Mouse (Mus musculus): ENCODE measurements around the gene Ints7. TPM values are rescaled to one million over a fixed set of nuclear protein-coding genes. Genes with fewer than 3 reads are reported as not detected.

Ints7 gene
- polyA plus RNA-seq, 1 experiment: 6.1 TPM

- TF ChIP-seq GATA1 (IDR thresholded peaks at IDR 0.05; ENCODE audit: low read length): no peak
Measured at GRCm38 (mm10) chr1:191612877-191613276, 37.4 kb downstream of the Ints7 start.

- TF ChIP-seq GATA1 (IDR thresholded peaks at IDR 0.05; ENCODE audit: low read length): no peak
Measured at GRCm38 (mm10) chr1:191616245-191616644, 40.8 kb downstream of the Ints7 start.

GRCm38 (mm10) chr1:191617589-191617988 is 42.2 kb downstream of the Ints7 start:
- TF ChIP-seq GATA1 (IDR thresholded peaks at IDR 0.05; ENCODE audit: low read length): no peak

DNA sequence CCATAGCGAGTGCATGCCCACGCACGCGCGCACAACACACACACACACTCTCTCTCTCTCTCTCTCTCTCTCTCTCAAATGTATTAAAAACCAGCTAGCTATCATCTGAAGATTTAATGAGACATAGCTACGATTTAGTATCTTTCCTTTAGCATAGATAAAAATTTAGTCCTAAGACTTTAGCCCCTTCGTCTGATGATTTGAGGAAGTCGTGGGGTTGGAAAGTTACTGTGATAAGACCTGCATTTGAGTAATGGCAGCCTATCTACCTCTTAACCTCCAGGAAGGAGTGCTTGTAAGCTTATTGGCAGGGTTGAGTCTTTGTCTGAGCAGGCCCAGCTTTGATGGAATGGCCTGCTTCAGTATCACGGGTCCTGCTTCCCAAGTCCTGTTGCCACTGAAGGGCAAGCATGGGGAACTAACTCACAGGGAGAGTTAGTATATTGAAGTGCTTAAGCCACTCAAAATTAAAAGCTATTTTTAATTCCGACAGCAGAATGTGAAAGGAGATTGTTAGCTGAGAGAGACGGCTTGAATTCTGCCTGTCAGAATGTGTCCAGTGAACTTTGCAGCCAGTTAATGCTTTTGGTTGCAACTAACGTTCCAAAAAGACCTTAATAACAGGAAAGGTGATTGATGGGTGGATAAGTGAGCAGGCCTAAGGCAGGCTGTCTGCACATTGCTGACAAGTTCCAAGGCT is 42.8 kb downstream of the Ints7 start:
- no peak for TF ChIP-seq GATA1 (IDR thresholded peaks at IDR 0.05; ENCODE audit: low read length)

- no peak for TF ChIP-seq GATA1 (IDR thresholded peaks at IDR 0.05; ENCODE audit: low read length)
Measured at GRCm38 (mm10) chr1:191621096-191621495, 45.7 kb downstream of the Ints7 start.

GRCm38 (mm10) chr1:191622801-191623200 is 47.4 kb downstream of the Ints7 start:
- TF ChIP-seq GATA1 (IDR thresholded peaks at IDR 0.05; ENCODE audit: low read length): no peak

GRCm38 (mm10) chr1:191624492-191624891 is 49.1 kb downstream of the Ints7 start:
- TF ChIP-seq GATA1 (IDR thresholded peaks at IDR 0.05; ENCODE audit: low read length): no peak

- no peak for TF ChIP-seq GATA1 (IDR thresholded peaks at IDR 0.05; ENCODE audit: low read length)
Measured at GRCm38 (mm10) chr1:191625026-191625425, 49.6 kb downstream of the Ints7 start.

DNA sequence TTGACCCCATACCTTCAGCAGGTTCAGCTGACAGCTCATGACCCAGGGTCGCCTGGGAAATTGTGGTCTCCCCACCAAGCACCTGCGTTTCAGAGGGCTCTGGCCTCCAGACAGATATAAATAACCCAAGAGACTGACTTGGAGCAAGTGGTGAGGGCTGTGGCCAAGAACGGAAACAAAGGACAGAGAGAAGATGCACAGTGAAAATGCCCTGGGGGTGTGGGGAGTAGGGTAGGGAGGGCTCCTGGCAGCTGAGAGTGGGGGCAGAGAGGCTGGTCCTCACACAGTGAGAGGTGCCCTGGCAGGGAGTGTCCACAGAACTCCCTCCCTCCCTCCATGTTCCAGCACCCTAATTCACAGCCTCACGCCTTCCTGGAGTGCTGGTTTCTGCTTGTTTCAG is 50.2 kb downstream of the Ints7 start:
- no peak for TF ChIP-seq GATA1 (IDR thresholded peaks at IDR 0.05; ENCODE audit: low read length)

GRCm38 (mm10) chr1:191628457-191629169 is 53.2 kb downstream of the Ints7 start:
- no peak for TF ChIP-seq GATA1 (IDR thresholded peaks at IDR 0.05; ENCODE audit: low read length)

DNA sequence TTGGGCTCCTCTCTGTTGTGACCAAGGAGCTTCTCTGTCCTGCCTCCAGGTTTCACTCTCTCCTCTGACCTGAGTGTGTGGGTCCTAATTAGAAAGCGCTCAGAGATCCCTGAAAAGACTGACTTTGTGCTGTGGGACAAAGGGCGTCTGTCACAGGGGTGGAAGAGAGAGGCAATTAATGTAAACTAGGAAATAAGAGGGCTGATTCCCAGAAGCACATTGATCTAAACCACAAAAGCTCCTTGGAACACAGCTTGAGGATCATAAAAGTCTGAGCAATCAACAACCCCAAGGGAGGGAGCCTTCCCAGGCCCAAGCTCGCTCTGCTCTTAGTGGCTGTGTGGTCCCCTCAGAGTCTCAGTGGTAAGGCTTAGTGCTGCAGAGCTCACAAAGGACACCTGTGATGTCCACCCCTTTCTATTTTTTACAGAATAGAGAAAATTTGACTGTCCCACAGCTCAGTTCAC is 53.8 kb downstream of the Ints7 start:
- TF ChIP-seq GATA1 (IDR thresholded peaks at IDR 0.05; ENCODE audit: low read length): no peak

DNA sequence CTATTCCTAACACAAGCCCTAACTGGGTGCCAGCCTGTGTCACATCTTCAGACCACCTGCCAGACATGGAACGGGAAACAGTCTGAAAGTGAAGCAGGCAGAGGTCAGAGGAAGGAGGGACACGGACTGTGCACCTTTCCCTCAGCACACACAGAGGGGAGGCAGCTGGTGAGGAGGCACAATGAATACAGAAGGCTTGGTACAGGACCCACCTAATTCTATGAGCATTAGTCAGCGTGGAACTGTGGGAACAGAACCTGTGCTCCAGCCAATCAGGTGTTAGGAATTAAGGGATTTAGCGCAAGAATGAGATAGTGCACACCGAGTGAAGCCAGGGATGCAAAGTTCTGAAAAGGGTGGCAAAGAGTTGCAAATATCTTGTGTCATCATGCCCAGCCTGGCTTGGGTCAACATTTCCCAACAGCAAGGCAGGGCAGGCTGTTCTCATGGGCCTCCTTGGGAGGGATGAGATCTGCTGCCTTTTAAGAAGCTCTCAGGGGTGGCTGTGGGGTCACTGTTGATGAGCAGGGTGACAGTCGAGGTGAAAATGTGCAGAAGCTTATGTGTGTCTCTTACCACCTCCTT is 57.2 kb downstream of the Ints7 start:
- TF ChIP-seq GATA1 (IDR thresholded peaks at IDR 0.05; ENCODE audit: low read length): no peak

- TF ChIP-seq GATA1 (IDR thresholded peaks at IDR 0.05; ENCODE audit: low read length): no peak
Measured at GRCm38 (mm10) chr1:191634116-191634515, 58.7 kb downstream of the Ints7 start.

DNA sequence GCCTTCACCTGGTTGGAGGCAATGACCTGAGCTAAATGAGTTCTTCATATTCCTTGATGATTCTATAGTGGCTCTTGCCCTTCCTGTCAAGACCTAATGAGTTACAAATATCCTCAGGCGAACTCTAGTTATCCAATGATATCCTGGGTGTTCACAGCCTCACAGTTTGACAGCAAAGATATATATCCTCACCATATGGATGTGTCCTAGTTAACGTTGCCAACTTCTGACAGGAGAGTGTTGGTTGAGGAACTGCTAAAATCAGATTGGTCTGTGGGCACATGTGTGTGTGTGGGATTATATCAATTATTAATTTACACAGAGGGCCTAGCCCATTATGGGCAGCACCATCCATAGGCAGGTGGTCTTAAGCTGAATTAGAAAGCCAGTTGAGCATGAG is 63.0 kb downstream of the Ints7 start:
- no peak for TF ChIP-seq GATA1 (IDR thresholded peaks at IDR 0.05; ENCODE audit: low read length)

- TF ChIP-seq GATA1 (IDR thresholded peaks at IDR 0.05; ENCODE audit: low read length): no peak
Measured at GRCm38 (mm10) chr1:191639200-191639807, 63.9 kb downstream of the Ints7 start.

DNA sequence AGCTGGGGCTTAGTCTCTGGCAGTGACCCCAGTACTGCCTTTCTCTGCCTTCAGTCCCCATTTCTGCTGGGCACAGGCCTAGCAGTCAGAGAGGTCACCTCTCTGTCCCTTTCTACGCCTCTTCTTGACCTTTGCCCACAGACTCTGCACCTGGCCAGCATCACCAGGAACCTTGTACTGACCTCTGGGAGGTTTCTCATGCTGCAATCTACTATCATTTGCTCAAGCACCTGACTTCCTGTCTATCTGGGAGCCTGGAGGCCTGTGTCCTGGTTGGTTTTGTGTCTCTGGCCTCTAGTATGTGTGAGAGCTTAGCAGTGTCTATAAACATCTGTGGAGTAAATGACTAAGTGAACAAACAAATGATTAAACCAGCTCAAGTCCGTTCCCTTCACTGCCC is 64.7 kb downstream of the Ints7 start:
- no peak for TF ChIP-seq GATA1 (IDR thresholded peaks at IDR 0.05; ENCODE audit: low read length)

Measured in G1E-ER4 (cell line).